Mouse (Mus musculus): ENCODE results near the gene Rnf187.

DNA sequence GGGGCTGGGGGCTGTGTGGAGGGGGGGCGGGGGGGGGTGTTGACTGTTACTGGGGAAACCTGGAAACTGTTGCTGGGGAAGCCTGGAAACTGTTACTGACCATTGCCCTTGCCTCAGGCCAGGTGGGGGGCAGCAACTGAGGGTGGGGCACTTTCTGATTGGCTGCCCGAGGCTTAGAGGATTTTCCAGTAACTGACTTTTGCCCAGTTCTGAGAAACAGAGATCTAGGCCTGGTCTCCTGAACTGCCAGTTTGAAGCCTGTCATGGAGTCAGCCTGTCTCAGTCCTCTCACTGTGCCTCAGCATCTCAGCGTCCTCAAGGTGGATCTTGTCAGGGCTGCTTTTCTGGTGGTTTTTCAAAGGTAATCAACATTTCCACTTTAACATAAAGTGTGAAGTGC lies 35.7 kb upstream of the Rnf187 start:
- TF ChIP-seq POLR2A (IDR thresholded peaks at IDR 0.05; ENCODE audit: low read depth, low read length) (no peak), CTCF (IDR thresholded peaks at IDR 0.05; ENCODE audit: borderline replicate concordance, insufficient read depth, low read length) (no peak)

Measured in embryonic fibroblast, embryonic 13.5 days (primary cell).